Mouse (Mus musculus): ENCODE measurements around the gene Sox30.

GRCm38 (mm10) chr11:45946796-45947195 is 33.3 kb upstream of the Sox30 start:
- TF ChIP-seq CTCF (IDR thresholded peaks at IDR 0.05; ENCODE audit: insufficient read depth, low read depth, low read length) (no peak), POLR2A (IDR thresholded peaks at IDR 0.05; ENCODE audit: insufficient read depth, low read depth, low read length) (no peak)
